Mouse (Mus musculus) midbrain, embryonic 15.5 days (tissue): ENCODE measurements around the gene Trdmt1. TPM values are rescaled to one million over a fixed set of nuclear protein-coding genes. Genes with fewer than 3 reads are reported as not detected.

ENCODE experiments used
- ATAC-seq: fragments of 200-750 bp; cut with Nextera tagmentation; replicated peaks from 2 replicates; pipeline ENCODE4 v1.8.0; 2017; ENCODE audit warnings: moderate TSS enrichment
- H3K27ac ChIP-seq: fragments of 300-500 bp; sonication (generic); 2 replicates; pipeline ENCODE4 v1.5.1; 2015; ENCODE audit warnings: mild to moderate bottlenecking, inconsistent platforms
- H3K27me3 ChIP-seq: fragments of 300-500 bp; sonication (generic); replicated peaks from 2 replicates; pipeline ENCODE4 v1.6.1; 2015; ENCODE audit warnings: inconsistent platforms
- H3K36me3 ChIP-seq: fragments of 300-500 bp; sonication (generic); replicated peaks from 2 replicates; pipeline ENCODE4 v1.6.1; 2015; ENCODE audit warnings: inconsistent platforms
- H3K4me1 ChIP-seq: fragments of 300-500 bp; sonication (generic); 2 replicates; pipeline ENCODE4 v1.6.1; 2015; ENCODE audit warnings: inconsistent platforms
- H3K4me2 ChIP-seq: fragments of 300-500 bp; sonication (generic); 2 replicates; pipeline ENCODE4 v1.6.1; 2015; ENCODE audit warnings: inconsistent platforms, mild to moderate bottlenecking, moderate library complexity
- H3K4me3 ChIP-seq: fragments of 300-500 bp; sonication (generic); 2 replicates; pipeline ENCODE4 v1.5.1; 2015; ENCODE audit warnings: mild to moderate bottlenecking, inconsistent platforms
- H3K9ac ChIP-seq: fragments of 300-500 bp; sonication (generic); 2 replicates; pipeline ENCODE4 v1.6.1; 2015; ENCODE audit warnings: mild to moderate bottlenecking, inconsistent platforms
- H3K9me3 ChIP-seq: fragments of 300-500 bp; sonication (generic); 2 replicates; pipeline ENCODE4 v1.6.1; 2016; ENCODE audit warnings: inconsistent platforms
- WGBS: fragments of 180-500 bp; shearing (Covaris S2); methylation state at CpG from one replicate; pipeline ENCODE4 v1.1.7; 2015; ENCODE audit warnings: mixed read lengths; 5-methylcytosine and 5-hydroxymethylcytosine counted together
- polyA plus RNA-seq: library from polyadenylated mRNA; unstranded; fragments of >200 nt; fragmentation: Nextera tagmentation; extraction: Ambion mirVana; gene quantifications from 2 replicates; pipeline ENCODE4 v1.2.1, GENCODE M21; 2015

The Trdmt1 gene
- polyA plus RNA-seq, 1 experiment from 2014 or later, result 6.3 TPM

DNA sequence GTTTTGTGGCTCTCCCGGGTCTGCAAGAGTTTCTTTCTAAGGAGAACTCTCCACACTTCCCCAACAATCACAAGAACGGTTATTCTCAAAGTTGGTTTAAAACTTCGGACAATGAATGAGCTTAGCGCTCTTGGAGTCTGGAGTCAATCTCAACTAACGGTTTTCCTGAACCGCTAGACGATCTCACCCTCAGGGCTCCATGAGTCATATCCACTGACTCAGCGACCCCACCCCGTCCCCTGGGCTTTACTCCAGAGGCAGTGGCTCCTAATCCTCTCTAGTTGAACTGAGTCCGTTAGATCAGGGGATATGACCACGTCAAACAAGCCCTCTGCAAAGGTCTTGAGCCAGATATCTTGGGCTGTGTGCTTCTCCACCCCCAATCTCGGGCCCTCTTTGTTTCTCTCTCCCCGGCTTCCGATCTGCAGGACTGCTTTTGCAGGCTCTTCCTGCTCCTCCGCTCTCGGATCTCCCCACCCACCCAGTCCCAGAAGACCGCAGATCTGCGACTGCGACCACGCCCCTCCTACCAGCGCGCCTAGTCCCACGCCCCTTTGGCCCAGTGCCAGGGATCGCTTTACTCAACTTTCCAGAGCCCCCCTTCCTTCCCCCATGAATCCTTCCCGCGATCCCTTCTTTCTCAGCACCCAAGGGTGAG, 29.1 kb upstream of the Trdmt1 start, which contains the start of gene Vim:
TSS of gene Vim (plus strand) at position 520 of the 658 bp plus-strand sequence.
- WGBS, result under 1% methylated on average over 26 of the region's 26 CpGs
- ATAC-seq, result peak; percentile 91

DNA sequence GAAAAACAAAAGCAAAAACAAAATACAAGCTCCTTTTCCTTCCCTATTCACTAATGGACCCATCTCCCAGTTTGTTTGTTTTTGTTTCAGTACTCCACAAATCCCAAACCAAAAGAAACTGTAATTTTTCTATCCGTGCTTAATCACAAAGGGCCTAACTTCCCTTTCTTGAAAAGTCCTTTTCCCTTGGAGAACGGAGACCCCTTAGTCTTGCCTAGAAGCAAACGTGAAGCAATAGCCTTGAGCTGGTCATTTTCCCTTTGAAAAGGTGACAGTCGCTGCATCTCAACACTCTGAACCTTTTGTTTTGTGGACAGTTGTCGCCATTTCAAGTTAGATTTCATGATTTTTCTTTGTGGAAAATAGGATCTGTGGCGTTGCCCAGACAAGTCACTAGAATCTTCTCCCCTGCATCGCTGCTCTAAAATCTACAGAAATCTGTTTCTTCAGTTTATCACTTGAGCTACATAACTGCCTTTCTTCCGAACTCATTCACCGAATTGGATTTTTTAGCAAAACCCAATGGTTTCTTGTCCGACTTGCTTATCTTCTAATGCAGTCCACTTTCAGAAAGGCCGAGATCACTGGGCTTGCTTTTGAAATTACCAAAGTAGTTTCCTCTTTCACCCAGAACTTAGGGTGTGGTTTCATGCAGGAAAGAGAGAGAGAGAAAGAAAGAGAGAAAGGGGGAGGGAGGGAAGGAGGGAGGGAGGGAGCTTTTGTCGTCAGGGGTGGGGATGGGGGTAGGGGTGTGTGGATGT, 28.4 kb upstream of the Trdmt1 start:
- Histone ChIP-seq H3K27ac (peak overlapping the region; percentile 88), H3K9me3 (no peaks in the 10 kb centered on the region), H3K4me3 (peak overlapping the region; percentile 58), H3K36me3 (no peaks in the 10 kb centered on the region), H3K9ac (no peak overlapping the region; the same call in 1 of the 2 replicates), H3K4me2 (peak overlapping the region; percentile 80), H3K4me1 (peaks cover 33% of the 10 kb centered on the region), H3K27me3 (no peaks in the 10 kb centered on the region)
- ATAC-seq, result 0 out of 2 replicates have a peak, but pooled peaks have one; percentile 1
- 4% methylated on average over 12 of the region's 12 CpGs for WGBS

More for the DNA sequence above, 29.1 kb upstream of the Trdmt1 start, which contains the start of gene Vim:
- Histone ChIP-seq H3K27ac (peak within 1 kb of the TSS; percentile 88), H3K27me3 (no peaks in the 10 kb centered on the region), H3K9ac (peak within 1 kb of the TSS; percentile 67), H3K4me3 (peak within 1 kb of the TSS; percentile 58), H3K36me3 (no peaks in the 10 kb centered on the region), H3K9me3 (no peaks in the 10 kb centered on the region), H3K4me2 (peak within 1 kb of the TSS; percentile 80), H3K4me1 (peaks cover 35% of the 10 kb centered on the region)

DNA sequence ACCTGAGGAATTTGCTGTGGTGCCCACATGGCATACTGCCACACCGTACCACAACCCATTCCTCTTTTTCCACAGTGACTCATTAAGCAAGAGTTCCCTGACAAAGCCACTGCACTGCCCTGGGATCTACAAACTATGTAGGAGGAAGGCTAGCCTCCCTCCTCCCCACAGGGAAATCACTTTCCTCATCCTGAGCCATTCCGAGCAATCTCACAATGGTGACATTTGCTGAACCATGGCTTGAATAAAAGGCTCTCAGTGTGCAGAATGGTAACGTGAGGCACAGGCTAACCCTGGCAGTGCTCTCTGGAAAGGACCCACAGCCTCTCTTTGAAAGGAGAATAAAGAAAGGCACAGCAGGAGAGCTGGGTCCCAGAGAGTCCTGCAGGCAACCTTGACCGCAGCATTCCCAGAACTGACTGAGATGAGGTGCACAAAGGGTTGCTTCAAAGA, 27.7 kb upstream of the Trdmt1 start:
- ATAC-seq, result no peak
- Histone ChIP-seq H3K4me1 (peaks cover 33% of the 10 kb centered on the region), H3K27me3 (no peaks in the 10 kb centered on the region), H3K9ac (no peak overlapping the region), H3K4me2 (peak overlapping the region; percentile 80; the same call in 1 of the 2 replicates), H3K9me3 (no peaks in the 10 kb centered on the region), H3K27ac (peak overlapping the region; percentile 88), H3K4me3 (no peak overlapping the region), H3K36me3 (no peaks in the 10 kb centered on the region)
- WGBS, result 10% methylated on average over 4 of the region's 4 CpGs

- no peaks in the 10 kb centered on the region for H3K27me3 ChIP-seq
- 88% methylated on average over 2 of the region's 2 CpGs for WGBS
- no peak overlapping the region for H3K4me3 ChIP-seq
- no peak for ATAC-seq
- H3K27ac ChIP-seq, result no peak overlapping the region
- no peak overlapping the region for H3K4me2 ChIP-seq
- H3K36me3 ChIP-seq, result no peaks in the 10 kb centered on the region
- H3K9me3 ChIP-seq, result no peaks in the 10 kb centered on the region
- peaks cover 23% of the 10 kb centered on the region for H3K4me1 ChIP-seq
- H3K9ac ChIP-seq, result no peak overlapping the region
These were observed 25.7 kb upstream of the Trdmt1 start for GRCm38 (mm10) chr2:13570122-13570521.

GRCm38 (mm10) chr2:13560396-13560795, 15.9 kb upstream of the Trdmt1 start:
- ATAC-seq, result no peak
- WGBS, result 92% methylated on average over 2 of the region's 2 CpGs
- no peak overlapping the region for H3K9ac ChIP-seq
- no peak overlapping the region for H3K4me3 ChIP-seq
- no peaks in the 10 kb centered on the region for H3K4me1 ChIP-seq
- no peak overlapping the region for H3K4me2 ChIP-seq
- H3K27ac ChIP-seq, result no peak overlapping the region
- H3K9me3 ChIP-seq, result no peaks in the 10 kb centered on the region
- H3K36me3 ChIP-seq, result no peaks in the 10 kb centered on the region
- no peaks in the 10 kb centered on the region for H3K27me3 ChIP-seq

DNA sequence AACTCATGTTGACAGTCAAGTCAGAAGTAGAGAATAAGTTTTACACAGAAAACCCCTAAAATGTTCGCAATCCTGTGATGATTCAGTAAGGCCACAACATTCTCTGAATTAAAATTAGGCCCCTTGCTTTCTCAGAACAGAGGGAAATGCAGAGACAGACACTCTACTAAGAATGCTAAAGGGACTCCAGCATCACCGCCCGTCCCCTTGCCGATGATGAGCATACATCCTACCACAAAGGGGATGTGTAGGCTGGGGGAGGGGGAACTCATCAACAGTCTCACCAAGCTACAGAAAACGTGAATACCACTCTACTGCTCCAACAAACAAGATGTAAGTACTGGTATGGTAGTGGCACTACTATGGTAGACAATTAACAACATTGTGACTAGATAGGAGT, 15.3 kb upstream of the Trdmt1 start:
- 81% methylated on average over 5 of the region's 5 CpGs for WGBS
- Histone ChIP-seq H3K4me3 (no peak overlapping the region), H3K9me3 (no peaks in the 10 kb centered on the region), H3K9ac (no peak overlapping the region), H3K36me3 (no peaks in the 10 kb centered on the region), H3K4me1 (no peaks in the 10 kb centered on the region), H3K27ac (no peak overlapping the region), H3K27me3 (no peaks in the 10 kb centered on the region), H3K4me2 (no peak overlapping the region)
- no peak for ATAC-seq

- ATAC-seq, result no peak
- Histone ChIP-seq H3K27ac (no peak overlapping the region), H3K4me2 (no peak overlapping the region), H3K36me3 (no peaks in the 10 kb centered on the region), H3K9me3 (no peaks in the 10 kb centered on the region), H3K4me1 (no peaks in the 10 kb centered on the region), H3K27me3 (no peaks in the 10 kb centered on the region), H3K9ac (no peak overlapping the region), H3K4me3 (no peak overlapping the region)
- 90% methylated on average over 5 of the region's 5 CpGs for WGBS
These were observed 14.8 kb upstream of the Trdmt1 start for GRCm38 (mm10) chr2:13559303-13559702.

GRCm38 (mm10) chr2:13558607-13559262, 14.3 kb upstream of the Trdmt1 start:
- no peak for ATAC-seq
- H3K36me3 ChIP-seq, result no peaks in the 10 kb centered on the region

GRCm38 (mm10) chr2:13557145-13558030, 12.9 kb upstream of the Trdmt1 start:
- no peaks in the 10 kb centered on the region for H3K27me3 ChIP-seq
- H3K9me3 ChIP-seq, result no peaks in the 10 kb centered on the region
- H3K4me1 ChIP-seq, result no peaks in the 10 kb centered on the region
- ATAC-seq, result no peak
- H3K4me2 ChIP-seq, result no peak overlapping the region
- no peak overlapping the region for H3K4me3 ChIP-seq
- no peak overlapping the region for H3K27ac ChIP-seq
- no peaks in the 10 kb centered on the region for H3K36me3 ChIP-seq
- H3K9ac ChIP-seq, result no peak overlapping the region
- WGBS, result 78% methylated on average over 9 of the region's 9 CpGs

More at GRCm38 (mm10) chr2:13558607-13559262, 14.3 kb upstream of the Trdmt1 start:
- 40% methylated on average over 5 of the region's 5 CpGs for WGBS
- H3K4me1 ChIP-seq, result no peaks in the 10 kb centered on the region
- no peak overlapping the region for H3K9ac ChIP-seq
- no peak overlapping the region for H3K4me3 ChIP-seq
- H3K9me3 ChIP-seq, result no peaks in the 10 kb centered on the region
- H3K27ac ChIP-seq, result no peak overlapping the region
- H3K27me3 ChIP-seq, result no peaks in the 10 kb centered on the region
- H3K4me2 ChIP-seq, result no peak overlapping the region

DNA sequence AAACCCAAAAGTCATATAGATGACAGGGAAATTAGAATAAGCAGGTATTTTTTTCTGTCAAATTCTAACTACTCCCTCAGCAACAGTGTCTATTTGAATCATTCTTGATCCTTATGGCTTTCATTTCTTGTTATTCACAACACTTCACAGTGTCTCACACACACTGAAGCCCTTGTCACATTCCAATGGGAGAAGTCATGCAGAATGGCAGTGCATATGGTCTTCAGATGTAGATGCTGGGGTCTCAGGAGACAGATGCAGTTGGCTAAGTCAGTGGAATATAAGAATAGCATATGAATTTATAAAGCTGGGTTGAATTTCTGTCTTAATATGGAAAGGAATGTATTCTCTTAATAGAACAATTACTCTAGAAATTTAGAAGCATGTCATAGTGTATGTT, 11.8 kb upstream of the Trdmt1 start:
- no peak overlapping the region for H3K4me2 ChIP-seq
- H3K4me1 ChIP-seq, result no peaks in the 10 kb centered on the region
- no peak overlapping the region for H3K27ac ChIP-seq
- no peak overlapping the region for H3K9ac ChIP-seq
- H3K9me3 ChIP-seq, result no peaks in the 10 kb centered on the region
- H3K27me3 ChIP-seq, result no peaks in the 10 kb centered on the region
- no peaks in the 10 kb centered on the region for H3K36me3 ChIP-seq
- ATAC-seq, result no peak
- no peak overlapping the region for H3K4me3 ChIP-seq

GRCm38 (mm10) chr2:13553966-13554365, 9.5 kb upstream of the Trdmt1 start:
- H3K4me1 ChIP-seq, result no peaks in the 10 kb centered on the region
- H3K9ac ChIP-seq, result no peak overlapping the region
- H3K9me3 ChIP-seq, result no peaks in the 10 kb centered on the region
- H3K27ac ChIP-seq, result no peak overlapping the region
- no peaks in the 10 kb centered on the region for H3K36me3 ChIP-seq
- H3K4me2 ChIP-seq, result no peak overlapping the region
- WGBS, result 67% methylated on average over 2 of the region's 2 CpGs
- no peak for ATAC-seq
- no peak overlapping the region for H3K4me3 ChIP-seq
- H3K27me3 ChIP-seq, result no peaks in the 10 kb centered on the region
